Mouse (Mus musculus) G1E (cell line): ENCODE data around the gene Robo4.

Experiments used
- CTCF ChIP-seq: IDR thresholded peaks from 2 replicates; pipeline ENCODE4 v1.5.1; 2012; ENCODE audit warnings: low read depth, low read length, inconsistent platforms, mixed read lengths
- GATA1 ChIP-seq: IDR thresholded peaks from 2 replicates; pipeline ENCODE4 v1.6.1; 2012; ENCODE audit warnings: borderline replicate concordance, low read length, inconsistent platforms, mixed read lengths

DNA sequence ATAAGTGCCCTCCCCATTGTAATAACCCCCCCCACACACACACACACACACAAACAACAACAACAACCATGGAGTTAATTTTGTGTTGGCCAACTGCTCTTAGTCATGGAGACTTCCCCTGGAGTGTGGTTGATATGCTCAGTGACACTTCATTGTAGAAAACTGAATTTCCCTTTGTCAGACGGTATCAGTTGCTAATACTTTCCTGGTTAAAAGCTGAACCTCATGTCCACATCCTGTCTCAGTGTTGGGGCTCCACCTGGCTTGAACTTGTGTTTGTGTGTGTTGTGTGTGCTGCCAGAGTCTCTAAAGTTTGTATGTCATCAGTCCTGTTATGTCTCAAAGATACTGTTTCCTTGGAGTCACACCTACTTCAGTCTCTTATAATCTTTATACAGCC lies 47.2 kb upstream of the Robo4 start:
- TF ChIP-seq GATA1: no peak
- no peak for TF ChIP-seq CTCF
